Mouse (Mus musculus) G1E (cell line): ENCODE measurements around the gene Tagap.

Source experiments
- CTCF ChIP-seq: IDR thresholded peaks from 2 replicates; pipeline ENCODE4 v1.5.1; 2012; ENCODE audit warnings: low read depth, low read length, inconsistent platforms, mixed read lengths
- GATA1 ChIP-seq: IDR thresholded peaks from 2 replicates; pipeline ENCODE4 v1.6.1; 2012; ENCODE audit warnings: borderline replicate concordance, low read length, inconsistent platforms, mixed read lengths
- TAL1 ChIP-seq: conservative IDR thresholded peaks from 2 replicates; pipeline ENCODE4 v1.6.1; 2012; ENCODE audit warnings: low read depth, low read length, inconsistent platforms, mixed read lengths

DNA sequence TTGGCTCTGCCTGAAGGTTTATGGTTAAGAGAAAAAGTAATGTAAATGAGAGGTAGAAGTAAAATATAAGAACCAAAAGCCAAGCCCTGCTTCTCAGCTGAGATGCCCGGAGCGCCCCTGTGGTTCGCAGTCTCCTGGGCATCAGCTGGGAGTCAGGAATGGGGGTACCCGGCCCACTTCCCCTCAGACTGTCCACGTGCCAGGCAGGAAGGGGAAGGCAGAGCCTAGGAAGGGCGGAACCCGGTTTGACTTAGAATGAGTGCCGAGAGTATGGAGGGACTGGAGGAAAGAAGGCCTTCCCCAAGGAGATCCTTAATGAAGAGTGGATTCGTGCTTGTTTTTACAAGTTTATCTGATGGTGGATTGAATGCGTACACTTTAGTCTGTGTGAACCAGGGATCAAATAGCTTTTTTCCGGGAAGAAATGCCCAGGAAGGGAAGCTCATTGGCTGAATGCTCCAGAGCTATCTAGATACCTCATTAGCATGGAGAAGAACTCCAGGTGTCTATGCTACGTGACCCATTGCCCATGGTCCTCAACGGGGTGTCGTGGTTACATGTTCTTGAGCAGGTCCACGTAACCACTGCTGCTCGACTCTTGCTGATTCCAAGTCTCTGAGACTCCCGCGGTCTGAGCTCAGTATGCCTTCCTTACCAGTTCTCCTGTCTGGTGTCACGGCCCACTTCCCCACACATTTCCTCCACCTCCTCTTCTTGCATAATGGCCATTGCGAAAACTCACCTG lies 38.6 kb upstream of the Tagap start:
- TF ChIP-seq TAL1 (no peak), CTCF (no peak), GATA1 (no peak)
